Mouse (Mus musculus): Measurements from ENCODE around the gene Stac2.

Stac2 gene

DNA sequence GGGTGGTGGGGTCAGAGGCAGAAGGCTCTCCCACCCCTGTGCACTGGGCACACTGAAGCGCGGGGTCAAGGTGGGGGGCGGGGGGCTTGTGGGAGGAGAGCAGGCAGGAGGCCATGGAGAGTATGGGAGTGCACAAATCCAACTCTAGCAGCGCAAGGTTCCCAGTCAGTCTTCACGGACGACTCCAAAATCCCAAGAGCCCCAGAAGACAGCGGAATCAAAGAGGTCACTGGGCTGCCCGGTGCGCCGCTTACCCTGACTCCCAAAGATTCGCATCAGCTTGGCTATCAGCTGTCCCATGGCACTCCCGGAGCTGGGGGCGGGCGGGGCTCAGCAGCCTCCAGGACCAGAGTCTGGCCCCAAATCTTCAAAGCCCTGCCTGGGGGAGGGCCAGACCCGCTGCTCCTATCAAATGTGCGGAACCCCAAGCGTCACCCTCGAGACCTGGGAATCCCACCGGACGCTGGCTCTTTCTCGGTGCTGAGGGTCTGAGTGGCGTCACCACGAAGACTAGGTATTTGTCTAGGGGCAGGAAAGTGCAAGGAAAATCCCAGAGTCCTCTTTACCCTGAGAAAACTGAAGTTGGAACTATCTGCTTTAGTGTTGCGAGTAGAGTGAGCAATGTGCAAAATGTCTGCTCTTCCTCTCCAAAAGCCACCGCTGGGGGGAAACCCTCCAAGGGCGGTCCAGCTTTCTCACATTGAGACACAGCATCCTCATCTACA lies 57.5 kb downstream of the Stac2 start, which contains the start of gene Arl5c:
Gene Arl5c (minus strand): TSS at position 618 of the 725 bp plus-strand sequence.
- peak; percentile 66 for DNase-seq

DNA sequence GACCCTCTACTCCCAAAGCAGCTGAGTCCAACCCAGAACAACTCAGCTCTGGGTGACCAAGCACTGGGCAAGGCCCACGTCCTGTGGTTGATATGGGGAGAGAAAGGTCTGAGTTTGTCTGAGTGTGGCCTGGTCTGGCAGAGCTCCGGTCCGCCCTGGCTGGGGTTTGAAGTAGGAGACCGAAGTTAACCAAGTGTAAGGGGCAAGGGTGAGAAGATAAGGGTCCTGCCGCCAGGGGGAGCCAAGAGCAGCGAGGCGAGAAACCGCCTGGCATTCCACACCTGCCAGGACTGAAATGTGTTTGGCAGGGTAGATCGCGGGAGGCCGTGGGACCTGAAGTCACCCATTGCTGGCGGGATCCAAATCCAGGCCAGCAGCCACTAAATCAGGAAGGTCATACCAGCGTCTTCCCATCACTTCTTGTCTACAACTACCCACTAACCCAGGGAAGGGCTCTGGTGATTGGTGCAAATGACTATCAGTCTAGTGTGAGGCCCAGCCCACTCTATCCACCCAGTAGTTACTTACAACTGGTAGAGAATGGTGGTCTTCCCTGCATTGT lies 58.6 kb downstream of the Stac2 start:
- DNase-seq: peak; percentile 88

DNA sequence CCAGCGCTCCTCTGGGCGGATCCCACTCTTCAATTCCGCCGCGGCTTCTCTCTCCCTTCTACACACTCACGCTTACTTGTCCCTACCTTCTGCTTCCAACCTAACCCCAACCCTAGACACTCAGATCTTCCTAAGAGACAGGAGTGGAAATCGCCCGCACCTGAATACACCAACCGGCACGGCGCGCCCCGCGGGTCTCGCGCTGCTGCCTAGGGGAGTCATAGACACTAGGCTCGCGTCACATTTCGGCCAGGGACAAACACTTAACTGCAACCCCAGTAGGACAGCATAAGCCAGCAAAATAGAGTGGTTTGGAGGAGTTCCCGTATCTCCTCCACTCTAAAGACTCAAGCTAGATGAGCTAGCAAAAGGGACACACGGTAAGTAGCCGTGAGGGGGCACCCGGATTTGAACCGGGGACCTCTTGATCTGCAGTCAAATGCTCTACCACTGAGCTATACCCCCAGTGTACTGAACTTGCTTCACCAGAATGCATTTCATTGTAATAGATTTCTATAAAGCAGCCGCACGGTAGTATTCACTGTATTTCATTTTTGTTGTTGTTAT lies 64.6 kb downstream of the Stac2 start:
- peak; percentile 92 for DNase-seq

DNA sequence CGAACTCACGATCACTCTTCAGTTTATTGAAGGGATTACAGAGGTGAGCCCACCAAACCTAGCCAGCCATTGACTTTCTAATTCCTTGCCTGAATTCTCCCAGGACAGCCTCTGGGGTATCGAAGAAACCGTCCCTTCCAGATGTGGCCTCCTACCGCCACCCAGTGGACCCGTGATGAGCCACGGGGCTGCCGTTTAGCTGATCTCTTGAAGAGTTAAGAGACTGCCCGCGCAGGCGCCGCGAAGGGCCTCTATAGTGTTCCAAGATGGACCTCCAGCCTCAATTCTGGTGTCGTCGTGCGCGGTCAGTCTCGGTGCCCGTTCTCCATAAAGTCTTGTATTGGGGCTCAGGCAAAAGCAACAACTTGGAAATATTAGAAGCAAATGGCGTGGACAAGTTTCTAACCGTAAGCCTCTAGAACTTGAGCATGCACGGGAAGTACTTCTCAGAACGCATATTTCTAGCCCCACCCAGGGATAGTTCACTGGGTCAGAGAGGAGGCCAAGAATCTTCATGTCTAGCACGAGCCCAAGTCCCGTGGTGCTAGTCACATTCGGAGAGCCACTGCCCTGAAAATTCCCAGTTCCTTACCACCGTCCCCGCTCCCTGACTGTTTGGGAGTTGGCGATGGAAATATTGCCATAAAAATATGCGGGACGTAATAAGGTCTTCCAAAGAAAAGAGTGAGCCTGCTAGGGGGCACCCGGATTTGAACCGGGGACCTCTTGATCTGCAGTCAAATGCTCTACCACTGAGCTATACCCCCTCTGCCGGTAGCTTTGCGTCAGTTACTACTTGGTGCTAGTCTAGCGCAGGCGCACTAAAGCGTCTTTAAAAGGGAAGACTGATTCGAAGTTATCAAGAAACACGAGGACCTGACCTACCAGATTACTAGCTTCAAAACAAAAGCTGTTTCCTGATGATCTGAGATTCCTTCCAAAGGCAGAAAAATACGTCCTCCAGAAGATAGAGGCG lies 65.4 kb downstream of the Stac2 start:
- peak; percentile 97 for DNase-seq

DNA sequence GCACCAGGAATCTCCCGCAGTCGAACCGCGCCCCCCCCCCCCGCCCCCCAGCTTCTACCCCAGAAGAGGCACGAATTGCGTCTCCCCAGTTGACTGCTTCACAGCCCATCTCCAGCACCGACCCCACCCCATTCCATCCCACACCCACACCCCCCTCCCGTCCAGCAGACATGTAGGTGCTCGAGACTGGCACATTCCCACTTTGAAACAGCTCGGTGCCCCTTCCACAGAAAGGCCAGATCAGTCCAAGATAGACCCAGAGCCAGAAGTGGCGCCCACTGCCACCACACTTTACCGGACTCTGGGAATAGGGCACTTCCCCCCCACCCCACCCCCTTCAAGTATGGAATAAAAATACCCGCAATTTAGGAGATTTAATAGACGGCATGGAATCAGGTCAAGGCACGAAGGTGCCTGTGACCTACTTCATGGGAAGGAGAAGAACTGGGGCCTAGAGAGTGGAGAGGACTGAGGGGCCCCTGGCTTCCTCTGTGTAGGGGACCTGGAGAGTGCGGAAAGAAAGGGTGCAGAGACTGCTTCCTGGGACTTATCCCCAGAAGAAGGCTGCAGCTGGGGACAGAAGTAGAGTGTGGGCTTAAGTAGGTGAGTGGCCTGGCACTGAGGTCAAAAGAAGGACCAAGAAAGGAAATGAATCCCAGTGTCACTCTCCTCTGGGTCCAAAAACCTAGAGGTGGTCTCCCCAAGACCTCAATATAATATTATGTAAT lies 66.4 kb downstream of the Stac2 start:
- no peak for DNase-seq

Measured in kidney, postnatal 10 days (tissue).